Mouse (Mus musculus): ENCODE measurements around the gene Ak5. TPM values are rescaled to one million over a fixed set of nuclear protein-coding genes. Genes with fewer than 3 reads are reported as not detected.

Gene Ak5
- polyA plus RNA-seq, 1 experiment from 2014 or later = 1.9 TPM

DNA sequence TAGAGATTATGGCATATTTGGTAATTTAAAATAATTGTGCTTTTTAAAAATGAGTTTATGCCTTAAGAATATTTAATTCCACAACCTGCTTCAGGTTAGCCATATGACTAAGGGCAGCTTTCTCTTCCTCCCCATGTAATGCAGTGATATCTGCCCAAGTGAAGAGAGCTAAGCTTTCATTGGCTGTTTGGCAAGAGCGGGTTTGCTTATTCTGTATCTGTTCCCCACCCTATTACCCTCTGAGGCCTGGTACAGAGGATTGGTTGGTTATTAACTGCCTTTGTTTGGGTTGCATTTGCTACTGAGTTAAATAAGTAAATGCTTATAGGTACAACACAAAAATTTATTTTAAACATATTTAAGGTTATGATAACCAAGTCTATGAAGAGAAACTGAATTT is 221.2 kb downstream of the Ak5 start:
- Histone ChIP-seq H3K9me3 (no peaks in the 10 kb centered on the region), H3K36me3 (peaks cover 18% of the 10 kb centered on the region), H3K4me3 (no peak overlapping the region), H3K9ac (no peak overlapping the region), H3K27ac (no peak overlapping the region), H3K4me2 (replicated peaks) (no peak overlapping the region), H3K4me1 (no peaks in the 10 kb centered on the region), H3K27me3 (no peaks in the 10 kb centered on the region)
- ATAC-seq (ENCODE audit: insufficient number of reproducible peaks, insufficient read depth, low FRiP score, low TSS enrichment) = no peak
- WGBS = 97% methylated on average over 1 of the region's 1 CpGs

DNA sequence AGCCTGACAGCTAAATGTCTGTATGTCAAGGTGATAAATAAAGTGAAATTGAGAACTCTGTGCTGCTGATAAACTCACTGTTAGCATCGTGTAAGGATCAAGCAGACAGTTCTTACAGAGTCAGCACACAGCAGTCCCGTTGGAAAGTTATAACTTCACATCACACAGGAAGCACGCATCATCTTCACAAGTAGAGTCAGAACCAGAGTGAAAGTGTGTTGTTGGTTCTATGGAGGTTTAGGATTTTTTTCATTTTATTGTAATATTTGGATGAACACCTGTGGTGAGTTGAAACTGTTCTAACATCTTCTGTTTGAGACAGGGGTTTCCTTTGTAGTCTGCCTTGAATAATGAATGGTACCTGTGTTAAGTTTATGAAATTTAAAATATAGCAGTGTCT is 224.0 kb downstream of the Ak5 start:
- ATAC-seq (ENCODE audit: insufficient number of reproducible peaks, insufficient read depth, low FRiP score, low TSS enrichment) = no peak
- WGBS = 90% methylated on average over 3 of the region's 3 CpGs
- Histone ChIP-seq H3K4me2 (replicated peaks) (no peak overlapping the region), H3K9ac (no peak overlapping the region), H3K4me1 (no peaks in the 10 kb centered on the region), H3K4me3 (no peak overlapping the region), H3K9me3 (no peaks in the 10 kb centered on the region), H3K27ac (no peak overlapping the region), H3K27me3 (no peaks in the 10 kb centered on the region), H3K36me3 (no peaks in the 10 kb centered on the region)

DNA sequence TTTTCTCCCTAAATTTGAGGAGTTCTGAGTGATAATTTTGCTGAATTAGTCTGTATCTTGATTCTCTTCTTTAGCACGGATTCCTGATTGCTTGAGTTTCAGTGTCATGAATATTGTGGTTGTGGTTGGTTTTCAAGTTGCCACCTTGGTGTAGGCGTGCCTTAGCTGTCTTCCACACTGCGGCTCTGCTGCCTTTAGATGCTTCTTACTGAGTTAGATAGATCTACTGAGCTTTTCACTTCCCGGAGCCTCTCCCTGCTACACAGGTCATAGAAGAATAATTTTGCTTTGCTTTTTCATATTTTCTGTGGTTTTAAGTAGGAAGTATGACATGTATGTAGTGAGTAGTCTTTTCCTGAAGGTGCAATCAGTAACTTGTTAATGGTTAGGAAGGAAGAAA is 225.4 kb downstream of the Ak5 start:
- Histone ChIP-seq H3K36me3 (peaks cover 6% of the 10 kb centered on the region; the same call in 1 of the 2 replicates), H3K9me3 (no peaks in the 10 kb centered on the region), H3K4me2 (replicated peaks) (no peak overlapping the region), H3K9ac (no peak overlapping the region), H3K4me1 (no peaks in the 10 kb centered on the region), H3K4me3 (no peak overlapping the region), H3K27ac (no peak overlapping the region), H3K27me3 (no peaks in the 10 kb centered on the region)
- no peak for ATAC-seq (ENCODE audit: insufficient number of reproducible peaks, insufficient read depth, low FRiP score, low TSS enrichment)
- 96% methylated on average over 4 of the region's 4 CpGs for WGBS

DNA sequence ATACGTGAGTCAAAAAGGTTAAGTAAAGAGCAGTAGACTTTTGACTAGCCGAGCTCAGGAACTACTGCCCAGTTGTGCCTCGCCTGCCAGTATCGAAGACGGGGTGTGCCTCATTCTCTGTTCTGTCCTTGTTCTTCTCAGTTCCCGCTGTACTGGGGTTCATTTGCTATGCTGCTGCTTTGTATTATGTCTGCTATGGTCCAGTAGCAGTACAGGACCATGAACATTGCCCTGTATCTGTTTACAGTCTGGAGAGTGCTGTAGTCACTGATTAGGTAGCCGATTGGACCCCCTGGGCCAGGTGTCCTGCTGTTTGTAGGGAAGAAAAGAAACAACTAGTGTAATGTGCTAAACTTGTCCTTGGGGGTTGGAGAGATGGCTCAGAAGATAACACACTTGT is 230.1 kb downstream of the Ak5 start:
- H3K4me3 ChIP-seq = no peak overlapping the region
- 96% methylated on average over 7 of the region's 7 CpGs for whole genome bisulfite sequencing
- H3K4me1 ChIP-seq = no peaks in the 10 kb centered on the region
- H3K9me3 ChIP-seq = no peaks in the 10 kb centered on the region
- no peak for ATAC-seq (ENCODE audit: insufficient number of reproducible peaks, insufficient read depth, low FRiP score, low TSS enrichment)
- no peak overlapping the region for H3K27ac ChIP-seq
- H3K4me2 ChIP-seq (replicated peaks) = no peak overlapping the region
- H3K27me3 ChIP-seq = no peaks in the 10 kb centered on the region
- peaks cover 11% of the 10 kb centered on the region; the same call in 1 of the 2 replicates for H3K36me3 ChIP-seq
- H3K9ac ChIP-seq = no peak overlapping the region

DNA sequence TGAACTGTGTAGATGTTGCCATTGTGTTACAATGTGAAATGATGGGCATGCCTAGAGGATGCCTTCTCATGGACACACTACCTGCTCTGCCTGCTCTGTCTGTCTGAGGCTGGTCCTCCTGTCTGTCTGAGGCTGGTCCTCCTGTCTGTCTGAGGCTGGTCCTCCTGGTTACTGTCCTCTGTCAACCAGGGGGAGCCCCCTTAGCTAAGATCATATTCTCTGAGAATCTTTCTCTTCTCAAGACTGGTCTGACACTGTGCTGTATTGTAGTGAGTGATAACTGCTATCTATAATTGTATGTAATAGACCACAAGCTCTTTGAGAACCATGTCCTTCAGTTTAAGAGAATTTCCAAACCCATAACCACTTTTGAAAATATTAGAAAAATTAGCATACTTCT is 232.6 kb downstream of the Ak5 start:
- no peak overlapping the region for H3K27ac ChIP-seq
- peaks cover 11% of the 10 kb centered on the region; the same call in 1 of the 2 replicates for H3K36me3 ChIP-seq
- H3K4me2 ChIP-seq (replicated peaks) = no peak overlapping the region
- no peak overlapping the region for H3K9ac ChIP-seq
- no peaks in the 10 kb centered on the region for H3K27me3 ChIP-seq
- no peaks in the 10 kb centered on the region for H3K9me3 ChIP-seq
- no peak overlapping the region for H3K4me3 ChIP-seq
- no peaks in the 10 kb centered on the region for H3K4me1 ChIP-seq
- ATAC-seq (ENCODE audit: insufficient number of reproducible peaks, insufficient read depth, low FRiP score, low TSS enrichment) = no peak

DNA sequence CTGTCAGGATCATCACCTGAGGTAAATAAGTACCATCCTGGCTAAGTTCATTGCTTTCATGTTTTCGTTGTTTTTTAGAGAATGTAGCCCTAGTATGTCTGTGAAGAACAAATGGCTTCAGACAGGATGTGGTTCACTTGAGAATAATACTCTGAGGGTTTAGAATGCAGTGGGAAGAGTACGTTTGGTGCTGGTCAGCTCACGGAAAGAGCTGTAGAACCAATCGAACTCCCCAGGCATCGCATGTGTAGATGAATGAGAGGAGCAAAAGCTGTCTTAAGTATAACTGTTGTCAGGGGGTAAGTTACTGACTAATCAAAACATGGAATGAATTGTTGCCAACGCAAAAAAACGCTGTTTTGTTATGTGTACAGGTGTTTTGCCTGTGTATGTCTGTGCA is 235.5 kb downstream of the Ak5 start:
- no peak overlapping the region for H3K4me2 ChIP-seq (replicated peaks)
- no peaks in the 10 kb centered on the region for H3K4me1 ChIP-seq
- H3K36me3 ChIP-seq = peaks cover 22% of the 10 kb centered on the region
- no peak overlapping the region for H3K4me3 ChIP-seq
- H3K9ac ChIP-seq = no peak overlapping the region
- H3K9me3 ChIP-seq = no peaks in the 10 kb centered on the region
- ATAC-seq (ENCODE audit: insufficient number of reproducible peaks, insufficient read depth, low FRiP score, low TSS enrichment) = no peak
- no peaks in the 10 kb centered on the region for H3K27me3 ChIP-seq
- WGBS = 95% methylated on average over 7 of the region's 7 CpGs
- no peak overlapping the region for H3K27ac ChIP-seq

DNA sequence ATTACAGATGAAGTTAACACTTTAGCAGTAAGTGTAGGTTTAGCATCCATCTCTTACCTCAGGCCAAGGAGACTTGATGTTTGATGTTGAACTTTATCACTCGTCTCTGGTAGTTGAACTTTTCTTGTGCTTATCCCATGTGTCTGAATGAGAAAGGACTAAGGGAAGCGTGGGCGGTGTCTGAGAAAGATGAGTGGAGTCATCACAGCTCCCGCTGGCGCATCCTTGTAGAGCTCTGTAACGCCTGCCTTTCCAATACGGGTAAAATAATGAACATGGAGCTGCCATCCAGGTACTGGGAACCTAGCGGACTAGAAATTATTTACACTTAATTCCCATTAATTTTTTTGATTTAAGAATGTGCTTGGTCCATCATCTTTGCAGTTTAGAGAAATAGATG is 239.2 kb downstream of the Ak5 start:
- no peak overlapping the region for H3K27ac ChIP-seq
- H3K9me3 ChIP-seq = no peaks in the 10 kb centered on the region
- H3K4me2 ChIP-seq (replicated peaks) = no peak overlapping the region
- no peaks in the 10 kb centered on the region for H3K27me3 ChIP-seq
- 95% methylated on average over 8 of the region's 8 CpGs for WGBS
- no peak overlapping the region for H3K9ac ChIP-seq
- no peak overlapping the region for H3K4me3 ChIP-seq
- H3K4me1 ChIP-seq = no peaks in the 10 kb centered on the region
- ATAC-seq (ENCODE audit: insufficient number of reproducible peaks, insufficient read depth, low FRiP score, low TSS enrichment) = no peak
- peaks cover 24% of the 10 kb centered on the region for H3K36me3 ChIP-seq

Other genes with a start within 250 kb of the Ak5 start
- 40.2 and 51.4 TPM in 2 replicates for gene Pigk, start 45.7 kb upstream of the Ak5 start, polyA plus RNA-seq (2016; fragmentation: Nextera tagmentation; extraction: Ambion mirVana)